Mouse (Mus musculus): ENCODE data around the gene Ang4. TPM values are rescaled to one million over a fixed set of nuclear protein-coding genes. Genes with fewer than 3 reads are reported as not detected.

Ang4 gene
- polyA plus RNA-seq, 1 experiment, result not detected

DNA sequence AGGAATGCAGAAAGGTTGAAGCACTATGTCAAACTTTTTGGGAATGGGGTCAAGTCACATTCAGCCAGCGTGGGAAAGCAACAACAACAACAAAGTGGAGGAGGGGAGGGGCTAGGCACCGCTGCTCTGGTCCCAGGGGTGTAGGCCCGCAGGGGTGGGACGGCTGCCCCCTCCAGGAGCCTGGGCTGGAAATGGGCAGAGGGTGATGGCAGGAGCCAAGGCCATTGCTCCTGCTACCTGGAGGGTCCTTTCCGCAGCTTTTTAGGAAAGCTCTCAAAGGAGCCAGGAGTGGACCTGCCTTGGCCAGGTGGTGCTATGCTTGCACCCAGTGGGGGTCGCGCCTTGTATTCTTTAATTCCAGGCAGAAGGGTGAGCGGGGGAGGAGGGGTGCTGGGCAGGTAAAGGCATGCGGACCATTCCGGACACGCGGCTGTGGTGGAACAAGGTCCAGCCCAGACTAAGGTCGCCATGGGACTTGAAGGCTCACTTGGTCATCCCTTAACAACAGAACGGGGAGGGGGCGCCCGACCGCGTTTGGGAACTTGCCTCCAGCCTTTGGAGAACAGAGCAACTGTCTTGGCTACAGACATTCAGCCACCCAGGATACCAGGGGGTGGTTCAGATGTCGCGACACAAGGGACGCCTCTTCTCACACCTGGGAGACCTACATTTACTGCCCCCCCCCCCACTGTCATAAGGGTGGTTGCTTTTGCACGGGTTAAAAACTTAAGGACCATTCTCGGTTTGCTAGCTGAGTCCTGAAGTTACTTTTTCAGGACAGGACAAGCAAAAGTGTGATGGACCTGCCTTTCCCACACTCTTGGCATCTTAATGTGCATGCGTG lies 34.0 kb downstream of the Ang4 start:
- Histone ChIP-seq H3K36me3 (ENCODE audit: control insufficient read depth, insufficient read depth) (no peaks in the 10 kb centered on the region), H3K27me3 (ENCODE audit: control insufficient read depth, insufficient read depth, insufficient read length) (peaks cover 6% of the 10 kb centered on the region), H3K79me3 (ENCODE audit: low read depth) (no peaks in the 10 kb centered on the region), H3K4me3 (ENCODE audit: insufficient read depth, poor library complexity, severe bottlenecking) (no peak overlapping the region), H3ac (ENCODE audit: control insufficient read depth, insufficient read length, low read depth) (no peak overlapping the region), H3K79me2 (ENCODE audit: control insufficient read depth, insufficient read depth) (no peaks in the 10 kb centered on the region)
- TF ChIP-seq MYOD1 (IDR thresholded peaks at IDR 0.05; ENCODE audit: control insufficient read depth, insufficient read length, low read depth), result no peak
- TF ChIP-seq CEBPB (IDR thresholded peaks at IDR 0.05; ENCODE audit: low read depth), result no peak
- TF ChIP-seq MYOG (IDR thresholded peaks at IDR 0.05; ENCODE audit: control insufficient read depth, extremely low read depth, insufficient read length), result no peak
- TF ChIP-seq CTCF (IDR thresholded peaks at IDR 0.05; ENCODE audit: control insufficient read depth, insufficient read depth, insufficient read length), result no peak
- TF ChIP-seq USF1 (IDR thresholded peaks at IDR 0.05; ENCODE audit: low read depth), result no peak
- TF ChIP-seq MAX (IDR thresholded peaks at IDR 0.05), result no peak
- TF ChIP-seq FOSL1 (IDR thresholded peaks at IDR 0.05; ENCODE audit: insufficient read depth, low read length, poor library complexity, severe bottlenecking), result no peak

DNA sequence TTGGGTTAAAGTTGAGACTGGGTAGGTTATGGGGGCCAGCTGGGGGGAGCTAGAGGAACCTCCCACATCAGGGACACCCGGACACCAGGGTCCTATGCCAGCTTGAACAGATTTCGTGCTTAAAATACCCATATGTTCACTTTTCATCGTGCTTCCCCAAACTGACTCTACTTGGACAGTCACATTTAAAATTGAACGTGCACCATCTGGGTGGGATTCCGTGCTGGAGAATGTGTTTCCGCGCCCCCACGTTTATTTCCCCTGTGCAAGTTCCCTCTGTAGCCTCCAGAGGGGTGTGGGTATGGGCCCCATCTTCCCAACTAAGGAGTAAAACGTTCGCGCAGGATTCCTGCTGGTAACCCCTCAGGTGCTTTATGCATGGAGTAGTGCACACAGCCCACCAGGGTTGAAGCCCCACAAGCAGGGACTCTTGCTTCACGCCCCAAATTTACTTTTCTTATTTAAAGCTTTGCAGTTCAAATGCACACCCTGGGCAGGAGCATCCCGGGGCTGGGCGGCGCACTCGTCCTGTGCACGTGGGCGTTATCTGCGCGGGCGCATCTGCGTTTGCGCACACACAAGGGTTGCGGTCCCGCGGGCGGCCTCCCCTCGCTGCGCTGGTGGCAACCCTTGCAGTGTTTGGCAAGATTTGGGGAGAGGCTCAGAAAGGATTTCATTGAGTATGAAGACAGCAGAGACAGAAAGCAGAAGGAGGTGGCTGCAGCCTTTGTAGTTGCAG lies 34.8 kb downstream of the Ang4 start:
- Histone ChIP-seq H3ac (ENCODE audit: control insufficient read depth, insufficient read length, low read depth) (no peak overlapping the region), H3K36me3 (ENCODE audit: control insufficient read depth, insufficient read depth) (no peaks in the 10 kb centered on the region), H3K79me3 (ENCODE audit: low read depth) (no peaks in the 10 kb centered on the region), H3K4me3 (ENCODE audit: insufficient read depth, poor library complexity, severe bottlenecking) (no peak overlapping the region), H3K79me2 (ENCODE audit: control insufficient read depth, insufficient read depth) (no peaks in the 10 kb centered on the region), H3K27me3 (ENCODE audit: control insufficient read depth, insufficient read depth, insufficient read length) (peaks cover 6% of the 10 kb centered on the region)
- TF ChIP-seq CTCF (IDR thresholded peaks at IDR 0.05; ENCODE audit: control insufficient read depth, insufficient read depth, insufficient read length), result no peak

DNA sequence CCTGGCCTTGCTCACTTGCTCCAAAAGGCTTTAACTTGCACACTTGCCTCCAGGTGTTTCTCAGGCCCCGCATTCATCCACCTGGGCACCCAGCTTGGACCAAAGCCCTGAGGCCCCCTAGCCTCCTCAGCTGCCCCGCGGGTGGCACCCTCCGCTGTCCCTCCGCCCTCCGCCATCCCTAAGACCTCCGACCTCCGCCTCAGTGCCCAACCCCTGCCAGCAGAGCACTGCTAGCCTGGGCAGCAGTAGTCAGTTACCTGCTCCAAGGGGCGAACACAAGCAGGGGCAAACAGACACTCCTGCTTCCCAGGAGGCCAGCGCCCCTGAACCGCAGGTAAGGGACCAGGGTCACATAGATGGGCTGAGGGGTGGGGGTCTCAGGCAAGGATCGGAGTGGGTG lies 35.4 kb downstream of the Ang4 start:
- Histone ChIP-seq H3K4me3 (ENCODE audit: insufficient read depth, poor library complexity, severe bottlenecking) (no peak overlapping the region), H3K27me3 (ENCODE audit: control insufficient read depth, insufficient read depth, insufficient read length) (peaks cover 6% of the 10 kb centered on the region), H3K79me3 (ENCODE audit: low read depth) (no peaks in the 10 kb centered on the region), H3ac (ENCODE audit: control insufficient read depth, insufficient read length, low read depth) (no peak overlapping the region), H3K79me2 (ENCODE audit: control insufficient read depth, insufficient read depth) (no peaks in the 10 kb centered on the region), H3K36me3 (ENCODE audit: control insufficient read depth, insufficient read depth) (no peaks in the 10 kb centered on the region)
- TF ChIP-seq FOSL1 (IDR thresholded peaks at IDR 0.05; ENCODE audit: insufficient read depth, low read length, poor library complexity, severe bottlenecking) (no peak), CTCF (IDR thresholded peaks at IDR 0.05; ENCODE audit: control insufficient read depth, insufficient read depth, insufficient read length) (no peak), MYOD1 (IDR thresholded peaks at IDR 0.05; ENCODE audit: control insufficient read depth, insufficient read length, low read depth) (no peak), CEBPB (IDR thresholded peaks at IDR 0.05; ENCODE audit: low read depth) (no peak), MYOG (IDR thresholded peaks at IDR 0.05; ENCODE audit: control insufficient read depth, extremely low read depth, insufficient read length) (no peak), USF1 (IDR thresholded peaks at IDR 0.05; ENCODE audit: low read depth) (no peak), MAX (IDR thresholded peaks at IDR 0.05) (no peak)

DNA sequence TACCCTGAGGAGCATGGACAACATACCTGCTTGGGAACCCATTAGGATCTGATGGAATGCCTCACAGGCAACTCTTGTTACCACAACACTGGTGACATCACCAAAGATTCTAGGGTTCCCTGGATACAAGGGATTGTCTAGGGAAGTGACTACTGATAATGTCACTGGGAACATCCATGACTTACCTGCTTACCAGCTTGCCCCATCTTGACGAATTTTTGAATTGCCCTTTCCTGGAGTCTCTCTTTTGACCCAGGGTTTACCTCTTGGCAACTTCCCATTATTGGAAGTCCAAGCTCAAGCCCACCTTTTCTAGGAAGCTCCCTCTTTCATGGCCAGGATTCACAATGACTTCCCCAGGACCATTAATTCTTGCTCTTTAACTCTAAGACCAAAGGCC lies 56.3 kb downstream of the Ang4 start, which contains the start of gene Gm5800:
Gene Gm5800 (minus strand): TSS at position 101 of the 400 bp plus-strand sequence.
- no peak within 1 kb of the TSS for H3K4me3 ChIP-seq (ENCODE audit: insufficient read depth, poor library complexity, severe bottlenecking)
- no peaks in the 10 kb centered on the region for H3K79me3 ChIP-seq (ENCODE audit: low read depth)
- no peaks in the 10 kb centered on the region for H3K79me2 ChIP-seq (ENCODE audit: control insufficient read depth, insufficient read depth)
- TF ChIP-seq MYOD1 (IDR thresholded peaks at IDR 0.05; ENCODE audit: control insufficient read depth, insufficient read length, low read depth), result no peak
- no peak within 1 kb of the TSS for H3ac ChIP-seq (ENCODE audit: control insufficient read depth, insufficient read length, low read depth)
- H3K36me3 ChIP-seq (ENCODE audit: control insufficient read depth, insufficient read depth), result no peaks in the 10 kb centered on the region
- H3K27me3 ChIP-seq (ENCODE audit: control insufficient read depth, insufficient read depth, insufficient read length), result no peaks in the 10 kb centered on the region

Other genes with a start within 250 kb of the Ang4 start
- gene Gm5622, start 220.8 kb downstream of the Ang4 start, polyA plus RNA-seq (2012; fragmentation: generic; extraction: Trizol), result not detected
- not detected for gene Gm17175, start 199.5 kb downstream of the Ang4 start, polyA plus RNA-seq (2012; fragmentation: generic; extraction: Trizol)
- gene Gm17174, start 181.5 kb downstream of the Ang4 start, polyA plus RNA-seq (2012; fragmentation: generic; extraction: Trizol), result not detected
- not detected for gene Gm17078, start 162.3 kb downstream of the Ang4 start, polyA plus RNA-seq (2012; fragmentation: generic; extraction: Trizol)
- 0.19 TPM for gene Gm4181, start 137.9 kb downstream of the Ang4 start, polyA plus RNA-seq (2012; fragmentation: generic; extraction: Trizol)
- not detected for gene Gm17079, start 78.1 kb downstream of the Ang4 start, polyA plus RNA-seq (2012; fragmentation: generic; extraction: Trizol)
- not detected for gene Gm5800, start 56.4 kb downstream of the Ang4 start, polyA plus RNA-seq (2012; fragmentation: generic; extraction: Trizol)
- not detected for gene AY358078, start 26.5 kb upstream of the Ang4 start, polyA plus RNA-seq (2012; fragmentation: generic; extraction: Trizol)
- gene Ear6, start 80.1 kb upstream of the Ang4 start, polyA plus RNA-seq (2012; fragmentation: generic; extraction: Trizol), result not detected
- gene Mettl17, start 111.3 kb upstream of the Ang4 start, polyA plus RNA-seq (2012; fragmentation: generic; extraction: Trizol), result 20.1 TPM
- 0.08 TPM for gene Slc39a2, start 119.3 kb upstream of the Ang4 start, polyA plus RNA-seq (2012; fragmentation: generic; extraction: Trizol)
- 24.7 TPM for gene Ndrg2, start 140.6 kb upstream of the Ang4 start, polyA plus RNA-seq (2012; fragmentation: generic; extraction: Trizol)
- gene Tppp2, start 144.8 kb upstream of the Ang4 start, polyA plus RNA-seq (2012; fragmentation: generic; extraction: Trizol), result not detected
- not detected for gene Rnase13, start 149.2 kb upstream of the Ang4 start, polyA plus RNA-seq (2012; fragmentation: generic; extraction: Trizol)
- gene Arhgef40, start 211.1 kb upstream of the Ang4 start, polyA plus RNA-seq (2012; fragmentation: generic; extraction: Trizol), result 55.6 TPM
- 0.46 TPM for gene Tmem253, start 242.1 kb upstream of the Ang4 start, polyA plus RNA-seq (2012; fragmentation: generic; extraction: Trizol)
- gene Zfp219, start 247.1 kb upstream of the Ang4 start, polyA plus RNA-seq (2012; fragmentation: generic; extraction: Trizol), result 17.6 TPM